Mouse (Mus musculus): ENCODE measurements around the gene AA467197.

DNA sequence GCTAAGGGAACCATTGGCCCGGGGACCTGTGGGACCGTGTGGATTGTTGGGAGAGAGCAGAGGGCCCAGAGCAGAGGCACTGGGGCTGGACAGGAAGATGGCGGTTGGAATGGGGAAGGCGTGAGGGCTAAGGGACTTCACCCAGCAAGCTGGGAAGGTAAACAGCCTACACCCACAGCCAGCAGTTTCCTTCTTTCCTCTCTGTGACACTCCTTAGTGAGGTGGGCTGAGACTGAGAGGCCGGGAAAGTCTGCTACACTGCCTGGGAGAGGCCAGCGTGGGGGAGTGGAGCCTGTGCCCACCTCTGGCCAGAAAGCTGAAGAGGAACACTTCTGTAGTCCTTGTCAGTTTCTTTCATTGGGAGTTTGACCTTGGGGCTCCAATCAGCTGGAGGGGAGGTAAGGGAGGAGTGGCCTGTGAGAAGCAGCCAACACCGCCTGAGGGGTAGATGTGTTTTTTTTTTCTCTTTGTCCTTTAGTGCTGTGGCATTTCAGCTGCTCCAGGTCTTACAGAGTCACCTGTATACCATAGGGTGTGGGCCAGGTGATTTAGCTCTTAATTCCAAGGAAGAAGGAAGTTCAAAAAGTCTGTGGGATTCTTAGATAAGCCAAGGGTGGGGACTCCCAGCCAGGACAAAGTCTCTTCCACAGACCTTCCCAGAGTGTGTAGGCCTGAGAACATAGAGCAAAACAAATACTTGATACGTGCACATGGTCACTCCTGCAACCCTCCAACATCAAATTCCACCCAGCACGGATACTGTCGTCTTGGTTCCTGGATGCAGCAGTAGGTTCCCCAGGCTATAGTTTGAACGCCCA, 21.1 kb downstream of the AA467197 start:
- TF ChIP-seq CTCF (IDR thresholded peaks at IDR 0.05; ENCODE audit: low read depth) (no peak), EP300 (IDR thresholded peaks at IDR 0.05; ENCODE audit: low read depth) (no peak)

All from heart, postnatal 0 days (tissue).